In the genomic region with DNA sequence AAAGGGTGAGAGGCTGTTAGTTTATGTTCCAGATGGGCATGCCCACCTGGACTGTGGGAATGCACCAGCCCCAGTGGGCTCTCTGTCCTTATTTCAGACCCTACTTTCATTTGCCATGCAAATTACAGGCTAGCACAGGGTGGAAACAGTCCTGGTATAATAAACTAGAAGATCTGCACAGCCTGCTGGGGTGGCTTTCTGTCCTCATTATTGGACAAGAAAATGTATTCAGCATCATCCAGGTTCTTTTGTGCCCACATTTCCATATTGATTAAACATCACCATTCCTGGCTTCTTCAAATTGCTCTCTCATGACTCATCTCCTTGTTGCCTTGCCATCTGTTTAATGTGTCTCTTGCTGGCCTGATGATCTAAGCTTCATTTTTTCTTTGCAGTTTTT, we compare ENCODE assay signal across 13 mouse cellular contexts.
DNase-seq lines count a peak whose midpoint lies in the region; ATAC-seq and TF ChIP-seq lines count a peak whose summit lies in the region.
"Had no signal": no experiment of that assay in that cellular context is flagged by ENCODE, and none has a peak within 500 bp of the region (broad histone marks: within the 10 kb centered on the region; RNA-seq: fewer than 3 reads in every experiment).

No protein-coding gene starts in this region.

- no peak for ATAC-seq in megakaryocyte, adult 5-6 weeks (ENCODE audit: poor library complexity, severe bottlenecking)
- no peak for ATAC-seq in erythroid progenitor cell, adult 5-6 weeks (replicated peaks; ENCODE audit: low FRiP score, poor library complexity, severe bottlenecking)
- ATAC-seq: intestine, postnatal 0 days; lung, postnatal 0 days had no signal

- TF ChIP-seq POLR2A in brain, embryonic 14.5 days (IDR thresholded peaks at IDR 0.05; ENCODE audit: borderline replicate concordance, extremely low read depth, insufficient read depth, insufficient read length, poor library complexity, severe bottlenecking): no peak

- TF ChIP-seq CTCF in brain, embryonic 14.5 days (IDR thresholded peaks at IDR 0.05; ENCODE audit: borderline replicate concordance, extremely low read depth, insufficient read depth, insufficient read length): no peak

- peak; percentile 19 to 58 for DNase-seq in left cerebral cortex, postnatal 25 days (ENCODE audit: low spot score in 2 of 2)
- no peak for DNase-seq in left cerebral cortex, postnatal 4 days
- peak; percentile 91 for DNase-seq in Muller cell, postnatal 12 days (ENCODE audit: inconsistent ontology term)
- DNase-seq in brain, embryonic 14.5 days (ENCODE audit: low read depth): peak; percentile 52
- peak; percentile 6 to 49 for DNase-seq in layer of hippocampus, postnatal 14 days (ENCODE audit: low spot score in 2 of 2)
- DNase-seq: cerebellum, adult 2 months; gastrocnemius, postnatal 10 days; heart, postnatal 36 days; kidney, postnatal 14 days had no signal

- intact Hi-C loops in left cerebral cortex, postnatal 25 days (cut with DNase I): no loop called here
- intact Hi-C loops in left cerebral cortex, postnatal 4 days (cut with DNase I): no loop called here
